Mouse (Mus musculus): ENCODE measurements around the gene Gm10203. TPM values are rescaled to one million over a fixed set of nuclear protein-coding genes. Genes with fewer than 3 reads are reported as not detected.
A peak's percentile ranks its signal among the peaks of the same experiment; 100 is the strongest.

The Gm10203 gene
- polyA plus RNA-seq, 1 experiment: not detected

DNA sequence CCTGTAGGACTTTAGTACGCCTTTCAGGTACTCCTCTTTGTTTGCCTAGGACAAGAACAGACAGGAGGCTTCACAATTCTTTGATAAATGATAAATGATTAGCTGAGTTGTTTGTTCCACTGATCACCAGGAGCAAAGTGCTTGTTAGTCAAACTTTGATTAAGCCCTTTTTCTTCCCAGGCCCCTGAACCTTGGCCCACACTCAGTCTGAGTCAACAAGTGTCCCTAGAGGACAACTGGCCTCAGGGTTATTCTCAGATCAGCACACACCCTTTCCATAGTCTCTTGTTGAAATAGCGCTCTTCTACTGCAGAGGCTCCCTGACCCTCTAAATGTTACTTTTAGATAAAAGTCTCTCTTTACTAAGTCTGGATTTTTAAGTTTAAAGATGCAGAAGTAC, 11.0 kb upstream of the Gm10203 start:
- WGBS: 97% methylated on average over 2 of the region's 2 CpGs
- DNase-seq: no peak
- no peak for TF ChIP-seq POLR2A (IDR thresholded peaks at IDR 0.05; ENCODE audit: borderline replicate concordance, insufficient read depth, low read length)
- no peak for TF ChIP-seq CTCF (IDR thresholded peaks at IDR 0.05; ENCODE audit: borderline replicate concordance, insufficient read depth, low read depth, low read length)

DNA sequence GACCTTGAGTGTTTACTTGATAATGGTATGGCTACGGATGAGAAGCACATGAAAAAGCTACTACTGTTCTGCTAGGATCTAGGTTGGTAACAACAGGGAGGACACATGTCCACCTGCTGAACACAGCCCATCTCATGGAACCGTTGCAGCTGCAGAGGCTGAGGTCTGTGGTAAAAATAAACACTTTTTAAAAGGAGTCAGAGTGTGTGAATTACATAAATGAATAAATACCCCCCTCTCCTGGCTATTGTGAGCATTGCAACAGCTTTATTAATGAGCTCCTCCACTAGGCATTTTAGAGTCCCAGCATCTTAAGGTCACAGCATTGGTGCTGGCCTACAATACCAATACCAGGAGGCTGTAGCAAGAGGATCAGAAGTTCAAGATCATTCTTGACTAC, 10.1 kb upstream of the Gm10203 start:
- 45% methylated on average over 2 of the region's 2 CpGs for WGBS
- no peaks in the 10 kb centered on the region for H3K27me3 ChIP-seq (ENCODE audit: control insufficient read depth, insufficient read depth, low read length)
- no peak for TF ChIP-seq POLR2A (IDR thresholded peaks at IDR 0.05; ENCODE audit: borderline replicate concordance, insufficient read depth, low read length)
- TF ChIP-seq CTCF (IDR thresholded peaks at IDR 0.05; ENCODE audit: borderline replicate concordance, insufficient read depth, low read depth, low read length): peak; percentile 57; the same call in 1 of the 2 replicates
- DNase-seq: peak; percentile 23 to 63
- H3K27ac ChIP-seq (ENCODE audit: insufficient read depth, low read length): no peak overlapping the region
- 0 out of 2 replicates have a peak, but pooled peaks cover 2% of the 10 kb centered on the region for H3K4me1 ChIP-seq (ENCODE audit: control insufficient read depth, insufficient read depth, low read length)
- H3K4me3 ChIP-seq (replicated peaks; ENCODE audit: insufficient read depth, low read depth, low read length): no peak overlapping the region

More for the DNA sequence above, 11.0 kb upstream of the Gm10203 start:
- Histone ChIP-seq H3K27me3 (ENCODE audit: control insufficient read depth, insufficient read depth, low read length) (no peaks in the 10 kb centered on the region), H3K4me3 (replicated peaks; ENCODE audit: insufficient read depth, low read depth, low read length) (no peak overlapping the region), H3K27ac (ENCODE audit: insufficient read depth, low read length) (no peak overlapping the region), H3K4me1 (ENCODE audit: control insufficient read depth, insufficient read depth, low read length) (0 out of 2 replicates have a peak, but pooled peaks cover 2% of the 10 kb centered on the region)

- TF ChIP-seq POLR2A (IDR thresholded peaks at IDR 0.05; ENCODE audit: borderline replicate concordance, insufficient read depth, low read length): no peak
- TF ChIP-seq CTCF (IDR thresholded peaks at IDR 0.05; ENCODE audit: borderline replicate concordance, insufficient read depth, low read depth, low read length): no peak
- WGBS: 86% methylated on average over 3 of the region's 3 CpGs
- DNase-seq: no peak
- no peak overlapping the region for H3K27ac ChIP-seq (ENCODE audit: insufficient read depth, low read length)
- no peak overlapping the region for H3K4me3 ChIP-seq (replicated peaks; ENCODE audit: insufficient read depth, low read depth, low read length)
- no peaks in the 10 kb centered on the region for H3K27me3 ChIP-seq (ENCODE audit: control insufficient read depth, insufficient read depth, low read length)
- 0 out of 2 replicates have a peak, but pooled peaks cover 2% of the 10 kb centered on the region for H3K4me1 ChIP-seq (ENCODE audit: control insufficient read depth, insufficient read depth, low read length)
These were observed 6.9 kb upstream of the Gm10203 start for GRCm38 (mm10) chr6:149123042-149123441.

DNA sequence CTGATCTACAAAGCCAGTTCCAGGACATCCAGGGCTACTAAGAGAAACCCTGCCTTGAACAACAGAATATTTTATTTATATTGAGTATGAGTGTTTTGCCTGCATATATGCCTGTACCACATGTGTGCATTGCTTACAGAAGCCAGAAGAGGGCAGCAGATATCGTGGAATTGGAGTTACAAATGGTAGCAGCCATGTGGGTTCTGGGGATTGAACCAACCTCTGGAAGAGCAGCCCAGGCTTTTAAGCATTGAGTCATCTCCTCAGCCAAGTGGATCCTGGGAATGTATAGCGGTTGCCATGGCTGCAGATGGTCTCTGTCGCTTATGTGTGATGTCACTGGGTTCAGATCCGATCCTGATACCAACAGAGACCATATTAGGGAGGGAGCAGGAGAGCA, 3.3 kb upstream of the Gm10203 start:
- no peaks in the 10 kb centered on the region for H3K4me1 ChIP-seq (ENCODE audit: control insufficient read depth, insufficient read depth, low read length)
- H3K27ac ChIP-seq (ENCODE audit: insufficient read depth, low read length): no peak overlapping the region
- no peaks in the 10 kb centered on the region for H3K27me3 ChIP-seq (ENCODE audit: control insufficient read depth, insufficient read depth, low read length)
- DNase-seq: peak; percentile 9 to 23
- no peak overlapping the region for H3K4me3 ChIP-seq (replicated peaks; ENCODE audit: insufficient read depth, low read depth, low read length)
- 57% methylated on average over 4 of the region's 4 CpGs for WGBS
- TF ChIP-seq CTCF (IDR thresholded peaks at IDR 0.05; ENCODE audit: borderline replicate concordance, insufficient read depth, low read depth, low read length): no peak
- no peak for TF ChIP-seq POLR2A (IDR thresholded peaks at IDR 0.05; ENCODE audit: borderline replicate concordance, insufficient read depth, low read length)

GRCm38 (mm10) chr6:149131111-149131510, 1.1 kb downstream of the Gm10203 start:
- Histone ChIP-seq H3K27ac (ENCODE audit: insufficient read depth, low read length) (no peak overlapping the region), H3K4me1 (ENCODE audit: control insufficient read depth, insufficient read depth, low read length) (no peaks in the 10 kb centered on the region), H3K4me3 (replicated peaks; ENCODE audit: insufficient read depth, low read depth, low read length) (no peak overlapping the region), H3K27me3 (ENCODE audit: control insufficient read depth, insufficient read depth, low read length) (no peaks in the 10 kb centered on the region)
- no peak for DNase-seq
- TF ChIP-seq CTCF (IDR thresholded peaks at IDR 0.05; ENCODE audit: borderline replicate concordance, insufficient read depth, low read depth, low read length): no peak
- TF ChIP-seq POLR2A (IDR thresholded peaks at IDR 0.05; ENCODE audit: borderline replicate concordance, insufficient read depth, low read length): no peak
- WGBS: 16% methylated on average over 3 of the region's 3 CpGs

- Histone ChIP-seq H3K27me3 (ENCODE audit: control insufficient read depth, insufficient read depth, low read length) (no peaks in the 10 kb centered on the region), H3K4me1 (ENCODE audit: control insufficient read depth, insufficient read depth, low read length) (no peaks in the 10 kb centered on the region), H3K4me3 (replicated peaks; ENCODE audit: insufficient read depth, low read depth, low read length) (no peak overlapping the region), H3K27ac (ENCODE audit: insufficient read depth, low read length) (no peak overlapping the region)
- peak; percentile 17 to 29 for DNase-seq
- peak; percentile 66; the same call in 1 of the 2 replicates for TF ChIP-seq CTCF (IDR thresholded peaks at IDR 0.05; ENCODE audit: borderline replicate concordance, insufficient read depth, low read depth, low read length)
- no peak for TF ChIP-seq POLR2A (IDR thresholded peaks at IDR 0.05; ENCODE audit: borderline replicate concordance, insufficient read depth, low read length)
- 34% methylated on average over 5 of the region's 5 CpGs for WGBS
These were observed 2.5 kb downstream of the Gm10203 start for GRCm38 (mm10) chr6:149132311-149133077.

GRCm38 (mm10) chr6:149134391-149135150, 4.6 kb downstream of the Gm10203 start:
- H3K4me3 ChIP-seq (replicated peaks; ENCODE audit: insufficient read depth, low read depth, low read length): no peak overlapping the region
- DNase-seq: no peak
- no peaks in the 10 kb centered on the region for H3K4me1 ChIP-seq (ENCODE audit: control insufficient read depth, insufficient read depth, low read length)
- no peak overlapping the region for H3K27ac ChIP-seq (ENCODE audit: insufficient read depth, low read length)
- TF ChIP-seq CTCF (IDR thresholded peaks at IDR 0.05; ENCODE audit: borderline replicate concordance, insufficient read depth, low read depth, low read length): no peak
- TF ChIP-seq POLR2A (IDR thresholded peaks at IDR 0.05; ENCODE audit: borderline replicate concordance, insufficient read depth, low read length): no peak
- H3K27me3 ChIP-seq (ENCODE audit: control insufficient read depth, insufficient read depth, low read length): no peaks in the 10 kb centered on the region
- WGBS: 44% methylated on average over 5 of the region's 5 CpGs
